Mouse (Mus musculus): ENCODE measurements around the gene Emcn.

The Emcn gene

GRCm38 (mm10) chr3:137340938-137341337 lies at the start of gene Emcn:
Gene Emcn (plus strand): TSS chr3:137341067.
- in situ Hi-C loops (cut with MseI, MboI), result no loop called here

GRCm38 (mm10) chr3:137293174-137293591 lies 47.7 kb upstream of the Emcn start:
- in situ Hi-C loops (cut with MseI, MboI), result no loop called here

- in situ Hi-C loops (cut with MseI, MboI), result no loop called here
Observed at GRCm38 (mm10) chr3:137298230-137298629, 42.6 kb upstream of the Emcn start.

- in situ Hi-C loops (cut with MseI, MboI), result no loop called here
Observed at GRCm38 (mm10) chr3:137300210-137300609, 40.7 kb upstream of the Emcn start.

GRCm38 (mm10) chr3:137301195-137301594 lies 39.7 kb upstream of the Emcn start:
- in situ Hi-C loops (cut with MseI, MboI), result no loop called here

- in situ Hi-C loops (cut with MseI, MboI), result no loop called here
Observed at GRCm38 (mm10) chr3:137302804-137303203, 38.1 kb upstream of the Emcn start.

GRCm38 (mm10) chr3:137309959-137310358 lies 30.9 kb upstream of the Emcn start:
- in situ Hi-C loops (cut with MseI, MboI), result no loop called here

- in situ Hi-C loops (cut with MseI, MboI), result no loop called here
Observed at GRCm38 (mm10) chr3:137312540-137312939, 28.3 kb upstream of the Emcn start.

- in situ Hi-C loops (cut with MseI, MboI), result no loop called here
Observed at GRCm38 (mm10) chr3:137313775-137314362, 27.0 kb upstream of the Emcn start.

- in situ Hi-C loops (cut with MseI, MboI), result no loop called here
Observed at GRCm38 (mm10) chr3:137318371-137318770, 22.5 kb upstream of the Emcn start.

GRCm38 (mm10) chr3:137319950-137320349 lies 20.9 kb upstream of the Emcn start:
- in situ Hi-C loops (cut with MseI, MboI), result no loop called here

- in situ Hi-C loops (cut with MseI, MboI), result no loop called here
Observed at GRCm38 (mm10) chr3:137322304-137322703, 18.6 kb upstream of the Emcn start.

- in situ Hi-C loops (cut with MseI, MboI), result no loop called here
Observed at GRCm38 (mm10) chr3:137329898-137330297, 11.0 kb upstream of the Emcn start.

GRCm38 (mm10) chr3:137330950-137331349 lies 9.9 kb upstream of the Emcn start:
- in situ Hi-C loops (cut with MseI, MboI), result no loop called here

GRCm38 (mm10) chr3:137332531-137332930 lies 8.3 kb upstream of the Emcn start:
- in situ Hi-C loops (cut with MseI, MboI), result no loop called here

GRCm38 (mm10) chr3:137335957-137336356 lies 4.9 kb upstream of the Emcn start:
- in situ Hi-C loops (cut with MseI, MboI), result no loop called here

GRCm38 (mm10) chr3:137343446-137343845 lies 2.6 kb downstream of the Emcn start:
- in situ Hi-C loops (cut with MseI, MboI), result no loop called here

- in situ Hi-C loops (cut with MseI, MboI), result no loop called here
Observed at GRCm38 (mm10) chr3:137351882-137352281, 11.0 kb downstream of the Emcn start.

- in situ Hi-C loops (cut with MseI, MboI), result no loop called here
Observed at GRCm38 (mm10) chr3:137356697-137357096, 15.8 kb downstream of the Emcn start.

GRCm38 (mm10) chr3:137367123-137367825 lies 26.4 kb downstream of the Emcn start:
- in situ Hi-C loops (cut with MseI, MboI), result no loop called here

GRCm38 (mm10) chr3:137367826-137368325 lies 27.0 kb downstream of the Emcn start:
- in situ Hi-C loops (cut with MseI, MboI), result no loop called here

- in situ Hi-C loops (cut with MseI, MboI), result no loop called here
Observed at GRCm38 (mm10) chr3:137372854-137373253, 32.0 kb downstream of the Emcn start.

GRCm38 (mm10) chr3:137382311-137382710 lies 41.4 kb downstream of the Emcn start:
- in situ Hi-C loops (cut with MseI, MboI), result no loop called here
